Mouse (Mus musculus) liver, postnatal 0 days (tissue): ENCODE results near the gene Wdtc1. TPM values are rescaled to one million over a fixed set of nuclear protein-coding genes. Genes with fewer than 3 reads are reported as not detected.

Experiments
- ATAC-seq: fragments of 200-750 bp; cut with Nextera tagmentation; 2 replicates; pipeline ENCODE4 v1.8.0; 2017; ENCODE audit warnings: mild to moderate bottlenecking, moderate library complexity
- DNase-seq: peaks from one replicate; pipeline ENCODE4 v3.0.0-alpha.2; 2016
- H3K27ac ChIP-seq: fragments of 300-500 bp; sonication (generic); 2 replicates; pipeline ENCODE4 v1.5.1; 2014; ENCODE audit warnings: antibody characterized with exemption, moderate library complexity, mild to moderate bottlenecking, low read depth
- H3K27me3 ChIP-seq: fragments of 300-500 bp; sonication (generic); 2 replicates; pipeline ENCODE4 v1.6.1; 2014; ENCODE audit warnings: low read length, control low read depth, mixed read lengths; ENCODE audit not compliant: insufficient read depth
- H3K36me3 ChIP-seq: fragments of 300-500 bp; sonication (generic); replicated peaks from 2 replicates; pipeline ENCODE4 v1.6.1; 2014; ENCODE audit warnings: mild to moderate bottlenecking, control low read depth, low read length, moderate library complexity, mixed read lengths; ENCODE audit not compliant: insufficient read depth
- H3K4me1 ChIP-seq: fragments of 300-500 bp; sonication (generic); 2 replicates; pipeline ENCODE4 v1.6.1; 2014; ENCODE audit warnings: antibody characterized with exemption, mild to moderate bottlenecking, control low read depth; ENCODE audit not compliant: insufficient read depth
- H3K4me2 ChIP-seq: fragments of 300-500 bp; sonication (generic); 2 replicates; pipeline ENCODE4 v1.6.1; 2014; ENCODE audit warnings: low read depth, mild to moderate bottlenecking, low read length, moderate library complexity, mixed read lengths
- H3K4me3 ChIP-seq: fragments of 300-500 bp; sonication (generic); 2 replicates; pipeline ENCODE4 v1.5.1; 2014; ENCODE audit warnings: low read depth, low read length
- H3K9ac ChIP-seq: fragments of 300-500 bp; sonication (generic); replicated peaks from 2 replicates; pipeline ENCODE4 v1.6.1; 2014; ENCODE audit warnings: mild to moderate bottlenecking, moderate library complexity
- H3K9me3 ChIP-seq: fragments of 300-500 bp; sonication (generic); 2 replicates; pipeline ENCODE4 v1.6.1; 2016; ENCODE audit warnings: mild to moderate bottlenecking, control low read depth, low read length, mixed read lengths
- CTCF ChIP-seq: sonication (generic); IDR thresholded peaks from 2 replicates; pipeline ENCODE4 v1.5.1; 2016; ENCODE audit warnings: antibody characterized with exemption, low read depth
- EP300 ChIP-seq: IDR thresholded peaks from 2 replicates; pipeline ENCODE4 v1.6.1; 2016; ENCODE audit warnings: antibody characterized with exemption, low read depth, mild to moderate bottlenecking
- WGBS: fragments of 180-500 bp; shearing (Covaris S2); extraction: QIAGEN DNeasy Blood & Tissue Kit; methylation state at CpG from one replicate; pipeline ENCODE4 v1.1.7; 2014; ENCODE audit not compliant: insufficient replicate concordance; 5-methylcytosine and 5-hydroxymethylcytosine counted together
- polyA plus RNA-seq: library from polyadenylated mRNA; unstranded; fragments of >200 nt; fragmentation: Nextera tagmentation; extraction: Ambion mirVana; gene quantifications from 2 replicates; pipeline ENCODE4 v1.2.1, GENCODE M21; 2015

Gene Wdtc1
- polyA plus RNA-seq, 1 experiment from 2014 or later, result 5.3 TPM

DNA sequence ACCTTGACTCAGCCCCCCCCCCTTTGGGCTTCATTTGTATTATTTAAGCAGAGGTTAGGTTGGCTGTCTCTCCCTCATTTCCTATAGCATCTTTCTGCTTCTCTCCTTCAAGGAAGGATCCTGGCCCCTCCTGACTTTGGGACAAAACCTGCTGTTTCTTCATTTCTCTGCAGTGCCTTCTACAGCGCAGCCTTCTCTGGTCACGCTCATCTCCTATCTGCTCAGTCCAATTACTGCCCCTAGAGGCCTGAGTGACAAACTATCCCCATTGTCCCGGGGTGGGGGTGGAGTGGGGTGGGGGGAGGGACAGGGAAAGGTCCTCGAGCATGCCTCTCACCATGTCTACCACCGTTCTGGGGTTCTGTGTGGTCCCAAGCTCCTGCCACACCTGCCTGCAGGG lies 44.0 kb upstream of the Wdtc1 start:
- no peak overlapping the region for H3K9ac ChIP-seq
- no peak overlapping the region for H3K4me3 ChIP-seq
- no peaks in the 10 kb centered on the region for H3K36me3 ChIP-seq
- WGBS, result 65% methylated on average over 5 of the region's 5 CpGs
- no peak for DNase-seq
- no peak overlapping the region for H3K27ac ChIP-seq
- TF ChIP-seq EP300 (no peak), CTCF (no peak)
- no peak overlapping the region for H3K4me2 ChIP-seq
- peaks cover 46% of the 10 kb centered on the region for H3K4me1 ChIP-seq
- no peak for ATAC-seq
- H3K27me3 ChIP-seq, result no peaks in the 10 kb centered on the region
- H3K9me3 ChIP-seq, result no peaks in the 10 kb centered on the region

DNA sequence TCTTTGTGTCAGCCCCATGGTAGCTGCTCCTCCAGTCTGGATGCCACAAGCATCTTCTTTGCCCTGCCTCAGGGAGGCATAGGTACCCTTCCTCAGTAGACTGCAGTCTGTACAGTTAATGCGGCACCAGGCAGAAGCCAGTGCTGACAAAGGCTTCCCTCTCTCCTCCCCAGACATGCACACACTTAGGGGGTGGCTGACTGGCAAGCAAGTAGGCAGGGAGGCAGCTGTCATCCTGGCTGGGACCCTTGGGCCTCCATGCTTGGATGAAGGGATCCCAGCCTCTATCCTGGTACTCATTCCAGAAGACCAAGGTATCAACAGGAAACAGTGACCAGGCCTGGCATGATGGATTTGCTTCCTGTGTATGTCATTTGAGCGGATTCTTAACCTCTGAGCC lies 42.8 kb upstream of the Wdtc1 start:
- Histone ChIP-seq H3K4me2 (no peak overlapping the region), H3K9me3 (no peaks in the 10 kb centered on the region), H3K36me3 (no peaks in the 10 kb centered on the region), H3K27ac (no peak overlapping the region), H3K4me3 (no peak overlapping the region), H3K4me1 (peaks cover 48% of the 10 kb centered on the region), H3K27me3 (no peaks in the 10 kb centered on the region), H3K9ac (no peak overlapping the region)
- ATAC-seq (no peak), DNase-seq (no peak)
- WGBS, result 83% methylated on average over 2 of the region's 2 CpGs
- TF ChIP-seq CTCF, result no peak
- no peak for TF ChIP-seq EP300

DNA sequence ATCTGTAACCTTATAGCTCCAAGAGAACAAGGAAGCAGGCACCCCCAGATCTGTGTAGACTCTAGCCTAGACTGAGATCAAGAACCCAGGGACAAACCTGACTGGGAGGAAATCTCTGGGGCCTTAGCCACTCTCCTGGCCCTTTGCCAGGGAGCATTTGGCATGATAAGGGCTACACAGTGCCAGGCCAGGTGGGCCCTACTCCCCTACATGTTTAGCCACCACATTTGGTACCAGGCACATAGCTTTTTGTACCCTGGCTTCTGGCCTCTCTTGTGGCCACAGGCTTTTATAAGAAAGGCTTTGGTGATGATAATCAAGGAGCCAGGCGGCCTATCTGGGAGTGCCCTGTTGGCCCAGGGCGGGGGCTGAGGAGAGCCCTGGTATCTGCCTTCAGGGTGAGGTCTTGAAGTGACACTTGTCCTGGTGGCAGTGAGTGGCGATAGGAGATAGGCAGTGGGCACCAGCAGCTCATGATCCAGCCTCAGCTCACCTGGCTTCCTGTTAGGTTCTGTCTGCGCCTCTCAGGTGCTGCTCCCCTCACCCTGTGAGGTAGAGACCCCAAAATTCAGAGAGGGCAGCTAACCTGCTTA lies 41.8 kb upstream of the Wdtc1 start:
- WGBS, result 49% methylated on average over 4 of the region's 4 CpGs
- peak overlapping the region; percentile 57 for H3K4me2 ChIP-seq
- no peak overlapping the region for H3K4me3 ChIP-seq
- H3K36me3 ChIP-seq, result no peaks in the 10 kb centered on the region
- ATAC-seq, result peak; percentile 83
- H3K9me3 ChIP-seq, result no peaks in the 10 kb centered on the region
- H3K9ac ChIP-seq, result 0 out of 2 replicates have a peak overlapping the region, but pooled peaks have one; percentile 12
- no peaks in the 10 kb centered on the region for H3K27me3 ChIP-seq
- H3K27ac ChIP-seq, result peak overlapping the region; percentile 51
- peak; percentile 84 for TF ChIP-seq EP300
- no peak for TF ChIP-seq CTCF
- peaks cover 58% of the 10 kb centered on the region for H3K4me1 ChIP-seq
- DNase-seq, result peak; percentile 62

DNA sequence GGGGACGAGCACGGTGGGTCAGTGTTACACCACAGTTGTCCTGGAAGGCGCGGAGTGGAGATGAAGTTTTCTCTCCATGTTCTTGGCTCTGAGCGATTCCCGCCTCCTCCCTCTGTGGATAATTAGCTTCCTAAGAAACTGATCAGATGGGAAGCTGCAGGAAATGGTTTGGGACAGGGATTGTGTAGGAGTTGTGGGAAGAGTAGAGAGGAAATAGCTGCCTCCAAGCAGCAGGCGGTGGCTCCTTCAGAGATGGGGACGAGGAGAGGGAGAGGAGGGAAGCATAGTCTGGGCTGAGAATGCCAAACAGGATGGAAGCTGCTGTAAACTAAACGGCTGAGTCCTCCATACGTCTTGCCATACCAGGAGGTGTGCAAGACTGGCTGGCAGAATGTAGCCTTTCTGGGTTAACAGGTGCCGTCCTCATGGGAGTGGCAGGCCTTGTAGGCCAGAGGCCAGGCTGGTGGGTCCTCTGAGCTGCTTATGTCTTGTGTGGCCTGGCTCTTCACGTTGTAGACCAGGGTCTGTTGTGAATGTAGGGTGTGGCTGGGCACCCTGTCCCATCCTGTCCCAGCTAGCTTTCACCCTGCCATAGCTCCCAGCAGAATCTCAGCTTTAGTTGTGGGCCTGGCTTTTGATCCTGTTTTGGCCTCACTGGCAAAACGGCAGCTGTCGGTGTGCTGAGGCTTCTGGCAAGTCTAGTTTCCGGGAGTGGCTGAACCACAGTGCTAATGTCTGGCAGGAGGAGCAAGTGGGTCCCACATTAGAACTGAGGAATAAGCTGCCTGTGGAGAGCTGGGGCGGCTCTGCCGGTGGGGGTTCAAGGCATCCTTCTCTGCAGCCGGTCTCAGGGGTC lies 38.1 kb upstream of the Wdtc1 start:
- no peak for DNase-seq
- H3K4me1 ChIP-seq, result peaks cover 59% of the 10 kb centered on the region
- H3K4me3 ChIP-seq, result no peak overlapping the region
- H3K27me3 ChIP-seq, result no peaks in the 10 kb centered on the region
- WGBS, result 67% methylated on average over 18 of the region's 18 CpGs
- H3K4me2 ChIP-seq, result peak overlapping the region; percentile 5; the same call in 1 of the 2 replicates
- ATAC-seq, result no peak
- no peaks in the 10 kb centered on the region; the same call in 1 of the 2 replicates for H3K36me3 ChIP-seq
- TF ChIP-seq CTCF, result no peak
- no peak for TF ChIP-seq EP300
- H3K27ac ChIP-seq, result peak overlapping the region; percentile 77
- no peaks in the 10 kb centered on the region for H3K9me3 ChIP-seq
- H3K9ac ChIP-seq, result no peak overlapping the region

DNA sequence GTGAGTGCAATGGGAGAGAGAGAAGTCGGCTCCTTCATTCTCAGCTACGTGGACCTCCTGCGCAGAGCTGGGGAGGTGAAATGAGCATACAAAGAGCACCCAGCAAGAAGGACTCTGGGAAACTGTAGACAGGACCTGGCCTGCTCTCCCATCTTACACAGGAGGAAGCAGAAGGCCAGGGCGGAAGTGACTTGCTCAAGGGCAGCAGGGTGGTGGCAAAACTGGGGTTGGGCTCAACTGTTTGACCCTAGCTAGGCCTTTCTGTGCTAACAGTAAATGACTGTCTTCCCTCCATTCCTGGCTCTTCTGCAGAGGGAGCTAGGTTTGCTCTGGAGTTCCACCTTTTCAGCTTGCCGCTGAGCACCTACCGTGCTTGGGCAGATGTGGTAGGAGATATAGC lies 37.3 kb upstream of the Wdtc1 start:
- Histone ChIP-seq H3K27ac (peak overlapping the region; percentile 77), H3K9me3 (no peaks in the 10 kb centered on the region), H3K27me3 (no peaks in the 10 kb centered on the region), H3K4me3 (0 out of 2 replicates have a peak overlapping the region, but pooled peaks have one; percentile 13), H3K36me3 (no peaks in the 10 kb centered on the region; the same call in 1 of the 2 replicates), H3K4me2 (peak overlapping the region; percentile 5; the same call in 1 of the 2 replicates), H3K4me1 (peaks cover 51% of the 10 kb centered on the region), H3K9ac (no peak overlapping the region)
- WGBS, result 62% methylated on average over 6 of the region's 6 CpGs
- no peak for ATAC-seq
- no peak for TF ChIP-seq CTCF
- TF ChIP-seq EP300, result no peak
- DNase-seq, result no peak

DNA sequence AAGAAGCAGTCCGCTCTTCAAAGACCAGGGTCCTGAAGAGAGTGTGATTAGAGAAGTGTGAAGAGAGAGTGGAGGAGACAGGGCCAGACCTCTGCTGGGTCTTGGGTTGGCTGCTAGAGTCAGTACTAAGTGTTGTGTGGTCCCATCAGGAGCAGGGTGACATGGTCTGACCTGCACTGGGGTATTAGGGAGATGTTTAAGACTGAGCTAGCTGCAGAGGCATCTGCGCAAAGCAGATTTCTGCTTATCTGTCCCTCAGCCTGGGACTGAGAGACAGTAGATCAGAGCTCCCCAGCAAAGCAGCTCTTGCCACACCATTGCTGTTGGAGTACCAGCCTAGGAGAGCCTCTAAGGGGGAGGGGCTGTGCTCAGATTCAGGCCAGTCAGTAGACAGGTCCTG lies 36.8 kb upstream of the Wdtc1 start:
- no peaks in the 10 kb centered on the region for H3K9me3 ChIP-seq
- 0 out of 2 replicates have a peak overlapping the region, but pooled peaks have one; percentile 5 for H3K4me2 ChIP-seq
- H3K27ac ChIP-seq, result peak overlapping the region; percentile 77
- peaks cover under 1% of the 10 kb centered on the region; the same call in 1 of the 2 replicates for H3K36me3 ChIP-seq
- peak; percentile 89 for ATAC-seq
- peaks cover 46% of the 10 kb centered on the region for H3K4me1 ChIP-seq
- TF ChIP-seq CTCF, result no peak
- peak; percentile 92 for TF ChIP-seq EP300
- H3K27me3 ChIP-seq, result no peaks in the 10 kb centered on the region
- 48% methylated on average over 2 of the region's 2 CpGs for WGBS
- no peak overlapping the region for H3K4me3 ChIP-seq
- DNase-seq, result peak; percentile 60
- H3K9ac ChIP-seq, result no peak overlapping the region
